Mouse (Mus musculus) liver, postnatal 0 days (tissue): ENCODE results near the gene Dock8. TPM values are rescaled to one million over a fixed set of nuclear protein-coding genes. Genes with fewer than 3 reads are reported as not detected.

ENCODE experiments used
- ATAC-seq: fragments of 200-750 bp; cut with Nextera tagmentation; 2 replicates; pipeline ENCODE4 v1.8.0; 2017; ENCODE audit warnings: mild to moderate bottlenecking, moderate library complexity
- DNase-seq: peaks from one replicate; pipeline ENCODE4 v3.0.0-alpha.2; 2016
- H3K27ac ChIP-seq: fragments of 300-500 bp; sonication (generic); 2 replicates; pipeline ENCODE4 v1.5.1; 2014; ENCODE audit warnings: antibody characterized with exemption, moderate library complexity, mild to moderate bottlenecking, low read depth
- H3K27me3 ChIP-seq: fragments of 300-500 bp; sonication (generic); 2 replicates; pipeline ENCODE4 v1.6.1; 2014; ENCODE audit warnings: low read length, control low read depth, mixed read lengths; ENCODE audit not compliant: insufficient read depth
- H3K36me3 ChIP-seq: fragments of 300-500 bp; sonication (generic); replicated peaks from 2 replicates; pipeline ENCODE4 v1.6.1; 2014; ENCODE audit warnings: mild to moderate bottlenecking, control low read depth, low read length, moderate library complexity, mixed read lengths; ENCODE audit not compliant: insufficient read depth
- H3K4me1 ChIP-seq: fragments of 300-500 bp; sonication (generic); 2 replicates; pipeline ENCODE4 v1.6.1; 2014; ENCODE audit warnings: antibody characterized with exemption, mild to moderate bottlenecking, control low read depth; ENCODE audit not compliant: insufficient read depth
- H3K4me2 ChIP-seq: fragments of 300-500 bp; sonication (generic); 2 replicates; pipeline ENCODE4 v1.6.1; 2014; ENCODE audit warnings: low read depth, mild to moderate bottlenecking, low read length, moderate library complexity, mixed read lengths
- H3K4me3 ChIP-seq: fragments of 300-500 bp; sonication (generic); 2 replicates; pipeline ENCODE4 v1.5.1; 2014; ENCODE audit warnings: low read depth, low read length
- H3K9ac ChIP-seq: fragments of 300-500 bp; sonication (generic); replicated peaks from 2 replicates; pipeline ENCODE4 v1.6.1; 2014; ENCODE audit warnings: mild to moderate bottlenecking, moderate library complexity
- H3K9me3 ChIP-seq: fragments of 300-500 bp; sonication (generic); 2 replicates; pipeline ENCODE4 v1.6.1; 2016; ENCODE audit warnings: mild to moderate bottlenecking, control low read depth, low read length, mixed read lengths
- CTCF ChIP-seq: sonication (generic); IDR thresholded peaks from 2 replicates; pipeline ENCODE4 v1.5.1; 2016; ENCODE audit warnings: antibody characterized with exemption, low read depth
- EP300 ChIP-seq: IDR thresholded peaks from 2 replicates; pipeline ENCODE4 v1.6.1; 2016; ENCODE audit warnings: antibody characterized with exemption, low read depth, mild to moderate bottlenecking
- WGBS: fragments of 180-500 bp; shearing (Covaris S2); extraction: QIAGEN DNeasy Blood & Tissue Kit; methylation state at CpG from one replicate; pipeline ENCODE4 v1.1.7; 2014; ENCODE audit not compliant: insufficient replicate concordance; 5-methylcytosine and 5-hydroxymethylcytosine counted together
- polyA plus RNA-seq: library from polyadenylated mRNA; unstranded; fragments of >200 nt; fragmentation: Nextera tagmentation; extraction: Ambion mirVana; gene quantifications from 2 replicates; pipeline ENCODE4 v1.2.1, GENCODE M21; 2015

Gene Dock8
- polyA plus RNA-seq, 1 experiment from 2014 or later = 12.5 TPM

DNA sequence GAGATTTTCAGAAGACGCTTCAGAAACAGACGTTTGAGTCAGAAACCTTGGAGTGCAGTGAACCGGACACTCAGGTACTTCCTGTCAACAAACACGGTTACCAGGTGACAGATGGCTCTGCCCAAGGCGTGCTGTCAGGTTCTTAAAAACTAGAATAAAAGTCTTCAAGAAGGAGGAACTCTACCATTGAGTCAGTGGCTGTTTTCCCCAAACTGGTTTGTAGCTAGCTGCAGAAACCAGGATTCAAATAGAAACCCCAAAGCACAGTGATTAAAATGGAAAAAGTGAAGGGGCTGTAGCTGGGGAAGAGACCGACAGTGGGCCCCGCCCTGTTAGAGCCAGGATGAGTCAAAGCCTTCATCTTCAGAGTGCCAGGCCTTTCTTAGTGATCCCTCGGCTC is 78.8 kb downstream of the Dock8 start:
- Histone ChIP-seq H3K4me3 (no peak overlapping the region), H3K4me1 (peaks cover 5% of the 10 kb centered on the region), H3K9ac (no peak overlapping the region), H3K27me3 (no peaks in the 10 kb centered on the region), H3K27ac (no peak overlapping the region), H3K9me3 (no peaks in the 10 kb centered on the region), H3K4me2 (no peak overlapping the region), H3K36me3 (peaks cover 28% of the 10 kb centered on the region)
- no peak for ATAC-seq
- no peak for TF ChIP-seq EP300
- TF ChIP-seq CTCF = no peak
- 74% methylated on average over 8 of the region's 8 CpGs for WGBS
- no peak for DNase-seq

DNA sequence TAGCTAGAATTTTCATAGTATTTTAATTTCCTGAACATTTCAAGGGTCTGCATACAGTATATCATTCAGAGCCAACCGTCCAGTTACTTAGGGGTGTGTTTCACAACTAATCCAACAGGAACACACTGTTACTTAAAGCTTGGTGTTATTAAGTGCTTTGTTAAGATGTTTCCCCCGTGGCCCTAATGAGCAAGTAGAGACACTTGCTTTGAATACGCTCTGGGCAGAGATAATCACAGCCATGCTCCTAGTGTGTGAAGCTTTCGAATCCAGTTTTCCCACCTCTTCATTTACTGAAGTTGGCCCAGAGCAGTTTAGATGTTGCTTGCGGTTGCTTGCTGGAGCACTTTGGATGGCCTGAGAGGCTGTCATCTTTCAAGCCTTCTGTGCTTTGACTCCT is 80.8 kb downstream of the Dock8 start:
- Histone ChIP-seq H3K27ac (no peak overlapping the region), H3K4me1 (0 out of 2 replicates have a peak, but pooled peaks cover 2% of the 10 kb centered on the region), H3K9ac (no peak overlapping the region), H3K4me2 (no peak overlapping the region), H3K4me3 (no peak overlapping the region), H3K9me3 (no peaks in the 10 kb centered on the region), H3K36me3 (peaks cover 28% of the 10 kb centered on the region), H3K27me3 (no peaks in the 10 kb centered on the region)
- ATAC-seq = no peak
- 82% methylated on average over 5 of the region's 5 CpGs for WGBS
- no peak for DNase-seq
- no peak for TF ChIP-seq EP300
- TF ChIP-seq CTCF = no peak

DNA sequence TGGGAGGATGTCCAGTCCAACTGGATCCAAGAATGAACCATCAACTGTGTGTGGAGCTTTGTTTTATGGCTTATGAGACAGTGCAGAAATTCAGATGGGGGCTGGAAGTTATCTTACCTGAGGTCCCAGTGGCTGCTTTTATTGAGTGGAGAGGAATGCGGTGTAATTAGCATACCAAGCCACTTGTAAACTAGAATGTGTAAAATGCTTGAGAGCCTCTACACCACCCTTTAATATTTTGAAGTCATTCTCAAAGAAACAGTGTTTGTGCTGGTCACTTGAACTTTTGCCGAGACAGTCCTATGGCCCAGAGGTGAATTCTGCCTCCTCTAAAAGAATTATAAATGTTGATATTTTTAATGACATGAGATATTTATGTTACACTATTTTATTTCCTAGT is 83.5 kb downstream of the Dock8 start:
- Histone ChIP-seq H3K9me3 (no peaks in the 10 kb centered on the region), H3K27ac (no peak overlapping the region), H3K36me3 (peaks cover 41% of the 10 kb centered on the region), H3K4me2 (no peak overlapping the region), H3K4me1 (no peaks in the 10 kb centered on the region), H3K4me3 (no peak overlapping the region), H3K9ac (no peak overlapping the region), H3K27me3 (no peaks in the 10 kb centered on the region)
- WGBS = 88% methylated on average over 2 of the region's 2 CpGs
- ATAC-seq = no peak
- no peak for TF ChIP-seq CTCF
- TF ChIP-seq EP300 = no peak
- DNase-seq = no peak

DNA sequence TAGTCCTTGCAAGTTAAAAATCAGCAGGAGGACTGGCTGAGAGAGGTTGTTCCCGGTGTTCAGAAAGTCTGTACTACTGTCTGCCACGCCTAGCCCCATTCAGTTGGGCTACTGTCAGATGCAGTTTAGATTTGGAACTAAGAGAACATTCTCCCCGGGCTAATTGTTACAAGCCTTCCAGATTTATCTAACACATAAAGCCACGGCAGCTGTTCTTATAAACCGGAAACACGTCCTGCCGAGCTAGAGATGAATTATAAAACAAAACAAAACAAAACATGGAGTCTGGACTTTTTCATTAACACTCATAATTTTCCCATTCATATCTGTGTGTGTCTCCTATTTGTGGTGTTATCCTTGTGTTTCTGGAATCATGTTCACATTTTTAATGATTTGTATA is 87.8 kb downstream of the Dock8 start:
- 71% methylated on average over 7 of the region's 7 CpGs for WGBS
- Histone ChIP-seq H3K9me3 (no peaks in the 10 kb centered on the region), H3K9ac (no peak overlapping the region), H3K4me1 (peaks cover 4% of the 10 kb centered on the region; the same call in 1 of the 2 replicates), H3K4me3 (no peak overlapping the region), H3K36me3 (peaks cover 37% of the 10 kb centered on the region), H3K27me3 (no peaks in the 10 kb centered on the region), H3K27ac (no peak overlapping the region), H3K4me2 (no peak overlapping the region)
- TF ChIP-seq CTCF = no peak
- no peak for TF ChIP-seq EP300
- ATAC-seq = no peak
- DNase-seq = no peak

DNA sequence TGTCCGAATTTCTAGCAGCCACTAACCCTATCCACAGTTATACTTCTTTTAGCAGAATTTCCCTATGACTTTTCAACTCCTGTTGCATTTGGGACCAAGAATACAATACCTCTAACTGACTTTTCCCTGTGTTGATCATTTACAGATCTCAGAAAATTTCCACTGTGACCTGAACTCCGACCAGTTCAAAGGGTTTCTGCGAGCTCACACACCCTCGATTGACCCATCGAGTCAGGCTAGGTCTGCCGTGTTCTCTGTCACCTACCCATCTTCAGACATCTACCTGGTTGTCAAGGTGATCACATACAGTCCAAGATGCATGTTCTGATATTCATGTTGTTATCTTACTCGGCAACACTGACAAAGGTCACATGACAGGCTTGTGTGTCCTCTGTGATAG is 90.4 kb downstream of the Dock8 start:
- Histone ChIP-seq H3K9me3 (no peaks in the 10 kb centered on the region), H3K27me3 (no peaks in the 10 kb centered on the region), H3K36me3 (peaks cover 30% of the 10 kb centered on the region), H3K4me2 (no peak overlapping the region), H3K27ac (no peak overlapping the region), H3K4me3 (no peak overlapping the region), H3K9ac (no peak overlapping the region), H3K4me1 (peaks cover 4% of the 10 kb centered on the region; the same call in 1 of the 2 replicates)
- DNase-seq (no peak), ATAC-seq (no peak)
- WGBS = 61% methylated on average over 7 of the region's 7 CpGs
- TF ChIP-seq EP300 = no peak
- no peak for TF ChIP-seq CTCF

DNA sequence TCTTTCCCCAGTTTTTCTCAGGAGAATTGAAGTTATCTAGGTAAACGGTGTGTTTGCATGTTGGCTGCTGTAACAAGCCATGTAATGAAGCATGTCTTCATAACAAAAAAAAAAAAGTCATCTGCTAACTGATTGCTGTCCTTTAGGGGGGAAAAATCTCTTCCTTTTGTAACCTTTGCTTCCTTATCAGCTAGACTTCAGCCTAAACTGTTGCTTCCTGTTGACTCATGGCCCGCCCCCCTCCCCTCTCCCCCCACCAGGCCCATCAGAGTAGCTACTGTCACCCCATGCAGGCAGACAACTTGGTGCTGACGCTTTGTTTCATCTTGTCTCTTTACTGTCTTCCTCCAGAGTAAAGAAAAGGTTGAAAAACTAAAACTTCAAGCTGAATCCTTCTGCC is 95.8 kb downstream of the Dock8 start:
- H3K36me3 ChIP-seq = peaks cover 39% of the 10 kb centered on the region
- peak overlapping the region; percentile 55 for H3K4me2 ChIP-seq
- ATAC-seq (peak; percentile 45; the same call in 1 of the 2 replicates), DNase-seq (no peak)
- WGBS = 23% methylated on average over 3 of the region's 3 CpGs
- no peaks in the 10 kb centered on the region for H3K27me3 ChIP-seq
- TF ChIP-seq CTCF = no peak
- peak; percentile 36; the same call in 1 of the 2 replicates for TF ChIP-seq EP300
- peaks cover 5% of the 10 kb centered on the region; the same call in 1 of the 2 replicates for H3K4me1 ChIP-seq
- peak overlapping the region; percentile 57 for H3K27ac ChIP-seq
- peak overlapping the region; percentile 19; the same call in 1 of the 2 replicates for H3K4me3 ChIP-seq
- peak overlapping the region; percentile 30 for H3K9ac ChIP-seq
- H3K9me3 ChIP-seq = no peaks in the 10 kb centered on the region

DNA sequence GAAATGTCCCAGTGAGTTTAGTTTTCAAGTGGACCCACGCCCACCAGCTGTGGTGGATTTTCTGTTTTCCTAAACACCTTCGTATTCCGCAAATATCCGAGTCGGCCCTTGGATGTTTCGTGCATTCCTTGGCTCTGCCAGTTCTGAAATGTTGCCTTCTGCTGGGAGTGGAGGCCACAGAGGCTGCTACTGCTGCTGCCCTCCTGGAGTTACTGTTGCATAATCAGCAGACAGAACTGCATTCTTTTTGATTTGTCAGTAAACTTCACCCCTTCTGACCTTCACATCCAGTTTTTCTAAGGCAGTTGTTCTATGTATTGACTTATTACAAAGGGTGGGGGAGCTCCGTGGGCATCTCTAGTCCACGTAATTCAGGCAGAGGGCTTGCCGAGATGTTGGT is 97.0 kb downstream of the Dock8 start:
- 60% methylated on average over 9 of the region's 9 CpGs for WGBS
- Histone ChIP-seq H3K9ac (no peak overlapping the region), H3K27ac (peak overlapping the region; percentile 18; the same call in 1 of the 2 replicates), H3K4me2 (peak overlapping the region; percentile 55), H3K4me3 (0 out of 2 replicates have a peak overlapping the region, but pooled peaks have one; percentile 2), H3K36me3 (peaks cover 42% of the 10 kb centered on the region), H3K27me3 (no peaks in the 10 kb centered on the region), H3K9me3 (no peaks in the 10 kb centered on the region), H3K4me1 (0 out of 2 replicates have a peak, but pooled peaks cover 3% of the 10 kb centered on the region)
- TF ChIP-seq EP300 = no peak
- TF ChIP-seq CTCF = no peak
- ATAC-seq (0 out of 2 replicates have a peak, but pooled peaks have one; percentile 8), DNase-seq (no peak)
